Mouse (Mus musculus) E14TG2a.4 (cell line): ENCODE data around the gene Rpl6.

ENCODE experiments used
- CTCF ChIP-seq: conservative IDR thresholded peaks from 2 replicates; pipeline ENCODE4 v1.5.1; 2014; ENCODE audit warnings: low read length
- NANOG ChIP-seq: IDR thresholded peaks from 2 replicates; pipeline ENCODE4 v1.6.1; 2014; ENCODE audit warnings: borderline replicate concordance, low read length, mixed read lengths
- POU5F1 ChIP-seq: IDR thresholded peaks from 2 replicates; pipeline ENCODE4 v1.6.1; 2014; ENCODE audit warnings: low read length, borderline replicate concordance

DNA sequence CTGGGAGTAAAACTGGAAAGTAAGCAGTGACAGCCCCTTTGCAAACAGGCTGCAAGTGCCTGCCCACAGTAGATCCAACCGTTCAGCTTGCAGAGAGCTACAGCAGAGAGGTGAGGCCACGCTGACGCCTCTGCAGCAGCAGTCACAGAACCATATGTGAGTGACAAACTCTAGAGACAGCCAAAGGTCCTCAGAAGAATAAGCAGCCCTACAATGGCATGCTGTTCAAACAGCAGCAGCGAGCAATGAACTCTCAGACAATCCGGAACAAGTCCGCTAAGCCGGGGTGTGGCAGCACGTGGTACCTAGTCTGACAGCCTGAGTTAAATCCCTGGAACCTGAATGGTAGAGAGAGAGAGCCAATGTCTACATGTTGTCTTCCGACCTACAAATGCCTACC, 15.1 kb upstream of the Rpl6 start:
- TF ChIP-seq CTCF: no peak
- TF ChIP-seq POU5F1: no peak
- no peak for TF ChIP-seq NANOG
